Mouse (Mus musculus): ENCODE data around the gene Tigit.
A peak's percentile ranks its signal among the peaks of the same experiment; 100 is the strongest.

DNA sequence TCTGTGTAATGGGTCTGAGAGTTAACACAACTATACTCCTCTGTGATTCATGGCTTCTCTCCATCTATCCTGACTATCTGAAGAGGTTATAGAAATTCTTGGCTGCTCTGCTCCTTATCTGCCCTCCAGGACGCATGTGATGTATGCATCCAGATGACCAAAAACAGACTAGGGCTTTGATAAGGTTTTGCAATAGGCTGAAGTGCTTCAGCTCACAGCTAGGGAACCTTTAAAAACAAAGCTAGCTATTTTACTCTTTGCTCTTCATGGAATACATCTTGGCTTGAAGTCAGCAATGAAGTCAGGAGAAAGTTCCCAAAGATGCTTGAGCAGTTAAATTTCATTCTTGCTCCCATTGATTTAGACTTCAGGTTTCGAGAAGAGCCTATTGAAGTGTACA, 32.2 kb downstream of the Tigit start:
- TF ChIP-seq CTCF (IDR thresholded peaks at IDR 0.05) (0 out of 2 replicates have a peak, but pooled peaks have one; percentile 9), EP300 (IDR thresholded peaks at IDR 0.05; ENCODE audit: insufficient read depth, low read depth, low read length) (no peak), POLR2A (IDR thresholded peaks at IDR 0.05; ENCODE audit: insufficient read depth, low read depth, low read length) (no peak)
